Mouse (Mus musculus): ENCODE measurements around the gene Atg13. TPM values are rescaled to one million over a fixed set of nuclear protein-coding genes. Genes with fewer than 3 reads are reported as not detected.

Gene Atg13
- polyA plus RNA-seq, 1 experiment from 2014 or later = 29.8 TPM

DNA sequence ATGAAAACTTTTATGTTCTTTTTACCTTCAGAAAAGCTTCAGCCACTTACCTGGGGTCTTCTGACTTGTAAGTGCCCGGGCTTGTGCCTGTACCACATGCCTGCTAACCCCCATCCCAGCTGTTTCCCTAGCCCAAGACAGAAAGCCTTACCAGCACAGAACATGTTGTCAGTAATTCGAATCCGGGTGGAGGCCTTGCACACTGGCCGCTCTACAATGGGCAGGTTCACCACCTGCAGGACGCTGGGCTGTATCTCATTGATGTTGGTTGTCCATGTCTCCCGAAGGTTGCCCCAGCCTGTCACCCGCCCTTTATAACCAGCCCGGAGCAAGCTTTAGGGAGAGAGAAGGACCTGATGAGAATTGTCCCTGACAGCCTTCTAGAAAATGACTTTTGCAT is 82.2 kb downstream of the Atg13 start:
- H3K4me1 ChIP-seq = no peaks in the 10 kb centered on the region
- no peaks in the 10 kb centered on the region for H3K27me3 ChIP-seq
- no peak overlapping the region for H3K4me2 ChIP-seq (replicated peaks)
- WGBS = 90% methylated on average over 8 of the region's 8 CpGs
- H3K36me3 ChIP-seq = no peaks in the 10 kb centered on the region; the same call in 1 of the 2 replicates
- no peak overlapping the region for H3K27ac ChIP-seq
- ATAC-seq (ENCODE audit: insufficient number of reproducible peaks, insufficient read depth, low FRiP score, low TSS enrichment) = no peak
- no peaks in the 10 kb centered on the region for H3K9me3 ChIP-seq
- no peak overlapping the region for H3K4me3 ChIP-seq
- no peak overlapping the region for H3K9ac ChIP-seq

DNA sequence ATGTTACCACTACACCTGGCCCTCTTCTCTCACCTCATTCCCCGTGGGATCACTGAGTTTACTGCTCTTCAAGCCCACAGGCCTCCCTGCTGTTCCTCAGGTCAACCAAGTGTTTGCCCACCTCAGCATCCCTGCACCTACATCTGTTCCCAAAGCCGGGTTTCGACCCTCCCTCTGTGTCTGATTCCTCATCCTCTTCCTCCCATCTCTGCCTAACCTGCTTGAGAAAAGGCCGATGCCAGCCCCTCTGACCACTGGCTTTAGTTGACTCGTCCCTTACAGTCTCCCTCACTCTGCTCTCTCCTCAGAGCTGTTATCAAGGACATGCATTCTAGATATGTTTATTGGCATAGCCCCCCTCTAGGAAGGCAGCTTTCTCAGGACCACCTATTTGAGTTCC is 82.9 kb downstream of the Atg13 start:
- Histone ChIP-seq H3K4me2 (replicated peaks) (no peak overlapping the region), H3K36me3 (peaks cover 5% of the 10 kb centered on the region), H3K27me3 (no peaks in the 10 kb centered on the region), H3K9me3 (no peaks in the 10 kb centered on the region), H3K27ac (no peak overlapping the region), H3K4me3 (no peak overlapping the region), H3K9ac (no peak overlapping the region), H3K4me1 (no peaks in the 10 kb centered on the region)
- no peak for ATAC-seq (ENCODE audit: insufficient number of reproducible peaks, insufficient read depth, low FRiP score, low TSS enrichment)
- WGBS = 76% methylated on average over 5 of the region's 5 CpGs

Other genes with a start within 250 kb of the Atg13 start
- gene Ckap5, start 183.8 kb downstream of the Atg13 start, polyA plus RNA-seq (2016; fragmentation: Nextera tagmentation; extraction: Ambion mirVana) = 115 and 124 TPM in 2 replicates
- gene F2, start 74.2 kb downstream of the Atg13 start, polyA plus RNA-seq (2016; fragmentation: Nextera tagmentation; extraction: Ambion mirVana) = 0.15 and 0.31 TPM in 2 replicates
- gene Zfp408, start 60.8 kb downstream of the Atg13 start, polyA plus RNA-seq (2016; fragmentation: Nextera tagmentation; extraction: Ambion mirVana) = 12.8 and 13.3 TPM in 2 replicates
- 100 and 102 TPM in 2 replicates for gene Arhgap1, start 60.7 kb downstream of the Atg13 start, polyA plus RNA-seq (2016; fragmentation: Nextera tagmentation; extraction: Ambion mirVana)
- gene Harbi1, start 276 bp upstream of the Atg13 start, polyA plus RNA-seq (2016; fragmentation: Nextera tagmentation; extraction: Ambion mirVana) = 23.1 and 24.9 TPM in 2 replicates
- gene Ambra1, start 19.6 kb upstream of the Atg13 start, polyA plus RNA-seq (2016; fragmentation: Nextera tagmentation; extraction: Ambion mirVana) = 21.9 and 22.2 TPM in 2 replicates
- gene Chrm4, start 216.7 kb upstream of the Atg13 start, polyA plus RNA-seq (2016; fragmentation: Nextera tagmentation; extraction: Ambion mirVana) = 0.65 and 1.2 TPM in 2 replicates
- gene Mdk, start 221.7 kb upstream of the Atg13 start, polyA plus RNA-seq (2016; fragmentation: Nextera tagmentation; extraction: Ambion mirVana) = 1,900 and 1,964 TPM in 2 replicates
- gene Gm9821, start 235.1 kb upstream of the Atg13 start, polyA plus RNA-seq (2016; fragmentation: Nextera tagmentation; extraction: Ambion mirVana) = 0.36 and 0.73 TPM in 2 replicates